Mouse (Mus musculus): ENCODE data around the gene Mlph. TPM values are rescaled to one million over a fixed set of nuclear protein-coding genes. Genes with fewer than 3 reads are reported as not detected.

The Mlph gene
- total and polyA plus RNA-seq, 2 experiments from 2014 or later: 0.04 to 0.12 TPM

GRCm38 (mm10) chr1:90997136-90997535 is 82.3 kb downstream of the Mlph start:
- Histone ChIP-seq H3K4me3 (ENCODE audit: low read depth, low read length) (no peak overlapping the region), H3K4me1 (ENCODE audit: control insufficient read depth, insufficient read depth) (peaks cover 26% of the 10 kb centered on the region), H3K4me2 (ENCODE audit: low read depth, low read length) (no peak overlapping the region), H3K9ac (replicated peaks; ENCODE audit: low read depth, low read length) (no peak overlapping the region), H3K27ac (ENCODE audit: low read depth) (no peak overlapping the region), H3K27me3 (ENCODE audit: control insufficient read depth, insufficient read depth, low read length) (no peaks in the 10 kb centered on the region), H3K36me3 (replicated peaks; ENCODE audit: control insufficient read depth, insufficient read depth, low read length) (no peaks in the 10 kb centered on the region), H3K9me3 (replicated peaks; ENCODE audit: control insufficient read depth, low read length) (no peaks in the 10 kb centered on the region; the same call in 1 of the 2 replicates)
- ATAC-seq (ENCODE audit: insufficient read depth, low read depth): no peak
- WGBS: 40% methylated on average over 4 of the region's 4 CpGs
- TF ChIP-seq CTCF (IDR thresholded peaks at IDR 0.05; ENCODE audit: low read depth) (no peak), EP300 (IDR thresholded peaks at IDR 0.05; ENCODE audit: low read depth) (no peak)
- DNase-seq (ENCODE audit: low spot score): no peak

GRCm38 (mm10) chr1:90997641-90998040 is 82.8 kb downstream of the Mlph start:
- TF ChIP-seq CTCF (IDR thresholded peaks at IDR 0.05; ENCODE audit: low read depth) (no peak), EP300 (IDR thresholded peaks at IDR 0.05; ENCODE audit: low read depth) (no peak)
- no peak for DNase-seq (ENCODE audit: low spot score)
- WGBS: 68% methylated on average over 5 of the region's 5 CpGs

GRCm38 (mm10) chr1:90998268-90998890 is 83.5 kb downstream of the Mlph start, which contains the start of gene Lrrfip1:
Gene Lrrfip1 (plus strand): TSS chr1:90998737.
- Histone ChIP-seq H3K27me3 (ENCODE audit: control insufficient read depth, insufficient read depth, low read length) (no peaks in the 10 kb centered on the region), H3K4me3 (ENCODE audit: low read depth, low read length) (peak within 1 kb of the TSS; percentile 98), H3K9me3 (replicated peaks; ENCODE audit: control insufficient read depth, low read length) (no peaks in the 10 kb centered on the region; the same call in 1 of the 2 replicates), H3K4me1 (ENCODE audit: control insufficient read depth, insufficient read depth) (peaks cover 38% of the 10 kb centered on the region), H3K4me2 (ENCODE audit: low read depth, low read length) (peak within 1 kb of the TSS; percentile 92), H3K27ac (ENCODE audit: low read depth) (peak within 1 kb of the TSS; percentile 98), H3K36me3 (replicated peaks; ENCODE audit: control insufficient read depth, insufficient read depth, low read length) (no peaks in the 10 kb centered on the region), H3K9ac (replicated peaks; ENCODE audit: low read depth, low read length) (peak within 1 kb of the TSS; percentile 99)
- no peak for DNase-seq (ENCODE audit: low spot score)
- peak; percentile 69 for ATAC-seq (ENCODE audit: insufficient read depth, low read depth)
- 1% methylated on average over 59 of the region's 59 CpGs for WGBS
- no peak for TF ChIP-seq EP300 (IDR thresholded peaks at IDR 0.05; ENCODE audit: low read depth)
- no peak for TF ChIP-seq CTCF (IDR thresholded peaks at IDR 0.05; ENCODE audit: low read depth)

More at GRCm38 (mm10) chr1:90997641-90998040, 82.8 kb downstream of the Mlph start:
- H3K9me3 ChIP-seq (replicated peaks; ENCODE audit: control insufficient read depth, low read length): no peaks in the 10 kb centered on the region; the same call in 1 of the 2 replicates
- H3K27me3 ChIP-seq (ENCODE audit: control insufficient read depth, insufficient read depth, low read length): no peaks in the 10 kb centered on the region
- H3K27ac ChIP-seq (ENCODE audit: low read depth): peak overlapping the region; percentile 98
- H3K4me2 ChIP-seq (ENCODE audit: low read depth, low read length): peak overlapping the region; percentile 92; the same call in 1 of the 2 replicates
- peak overlapping the region; percentile 98; the same call in 1 of the 2 replicates for H3K4me3 ChIP-seq (ENCODE audit: low read depth, low read length)
- ATAC-seq (ENCODE audit: insufficient read depth, low read depth): no peak
- H3K4me1 ChIP-seq (ENCODE audit: control insufficient read depth, insufficient read depth): peaks cover 31% of the 10 kb centered on the region
- no peak overlapping the region for H3K9ac ChIP-seq (replicated peaks; ENCODE audit: low read depth, low read length)
- no peaks in the 10 kb centered on the region for H3K36me3 ChIP-seq (replicated peaks; ENCODE audit: control insufficient read depth, insufficient read depth, low read length)

GRCm38 (mm10) chr1:90998891-90999611 is 84.2 kb downstream of the Mlph start:
- H3K4me2 ChIP-seq (ENCODE audit: low read depth, low read length): peak overlapping the region; percentile 92
- WGBS: under 1% methylated on average over 38 of the region's 41 CpGs
- DNase-seq (ENCODE audit: low spot score) (peak; percentile 36), ATAC-seq (ENCODE audit: insufficient read depth, low read depth) (peak; percentile 47)
- H3K9ac ChIP-seq (replicated peaks; ENCODE audit: low read depth, low read length): peak overlapping the region; percentile 99
- no peaks in the 10 kb centered on the region; the same call in 1 of the 2 replicates for H3K9me3 ChIP-seq (replicated peaks; ENCODE audit: control insufficient read depth, low read length)
- H3K4me3 ChIP-seq (ENCODE audit: low read depth, low read length): peak overlapping the region; percentile 98
- H3K4me1 ChIP-seq (ENCODE audit: control insufficient read depth, insufficient read depth): peaks cover 45% of the 10 kb centered on the region
- no peaks in the 10 kb centered on the region for H3K27me3 ChIP-seq (ENCODE audit: control insufficient read depth, insufficient read depth, low read length)
- peak overlapping the region; percentile 98 for H3K27ac ChIP-seq (ENCODE audit: low read depth)
- no peak for TF ChIP-seq CTCF (IDR thresholded peaks at IDR 0.05; ENCODE audit: low read depth)
- no peak for TF ChIP-seq EP300 (IDR thresholded peaks at IDR 0.05; ENCODE audit: low read depth)
- no peaks in the 10 kb centered on the region; the same call in 1 of the 2 replicates for H3K36me3 ChIP-seq (replicated peaks; ENCODE audit: control insufficient read depth, insufficient read depth, low read length)

GRCm38 (mm10) chr1:90999911-91000601 is 85.2 kb downstream of the Mlph start:
- TF ChIP-seq CTCF (IDR thresholded peaks at IDR 0.05; ENCODE audit: low read depth): 0 out of 2 replicates have a peak, but pooled peaks have one; percentile 12
- peak; percentile 42; the same call in 1 of the 2 replicates for TF ChIP-seq EP300 (IDR thresholded peaks at IDR 0.05; ENCODE audit: low read depth)
- Histone ChIP-seq H3K4me3 (ENCODE audit: low read depth, low read length) (peak overlapping the region; percentile 98), H3K27ac (ENCODE audit: low read depth) (peak overlapping the region; percentile 98), H3K27me3 (ENCODE audit: control insufficient read depth, insufficient read depth, low read length) (no peaks in the 10 kb centered on the region), H3K9me3 (replicated peaks; ENCODE audit: control insufficient read depth, low read length) (no peaks in the 10 kb centered on the region; the same call in 1 of the 2 replicates), H3K4me2 (ENCODE audit: low read depth, low read length) (peak overlapping the region; percentile 92), H3K36me3 (replicated peaks; ENCODE audit: control insufficient read depth, insufficient read depth, low read length) (no peaks in the 10 kb centered on the region; the same call in 1 of the 2 replicates), H3K9ac (replicated peaks; ENCODE audit: low read depth, low read length) (peak overlapping the region; percentile 99), H3K4me1 (ENCODE audit: control insufficient read depth, insufficient read depth) (peaks cover 54% of the 10 kb centered on the region)
- peak; percentile 73 for ATAC-seq (ENCODE audit: insufficient read depth, low read depth)
- peak; percentile 89 for DNase-seq (ENCODE audit: low spot score)
- 25% methylated on average over 10 of the region's 10 CpGs for WGBS

Other genes starting within 250 kb of the Mlph start
- gene Col6a3, start 71.1 kb upstream of the Mlph start, total RNA-seq (2014; rRNA removed; ENCODE audit: low replicate concordance): 81.7 and 110 TPM in 2 replicates
- 14.2 and 15.1 TPM in 2 replicates for gene Col6a3, start 71.1 kb upstream of the Mlph start, polyA plus RNA-seq (2015; fragmentation: Nextera tagmentation; extraction: Ambion mirVana)
- not detected in 2 replicates for gene Prlh, start 38.0 kb downstream of the Mlph start, total RNA-seq (2014; rRNA removed; ENCODE audit: low replicate concordance)
- not detected in 2 replicates for gene Prlh, start 38.0 kb downstream of the Mlph start, polyA plus RNA-seq (2015; fragmentation: Nextera tagmentation; extraction: Ambion mirVana)
- 7.1 and 8.4 TPM in 2 replicates for gene Rab17, start 54.6 kb downstream of the Mlph start, total RNA-seq (2014; rRNA removed; ENCODE audit: low replicate concordance)
- 5.1 and 5.6 TPM in 2 replicates for gene Rab17, start 54.6 kb downstream of the Mlph start, polyA plus RNA-seq (2015; fragmentation: Nextera tagmentation; extraction: Ambion mirVana)
- gene Lrrfip1, start 83.7 kb downstream of the Mlph start, total RNA-seq (2014; rRNA removed; ENCODE audit: low replicate concordance): 120 and 135 TPM in 2 replicates
- 140 and 168 TPM in 2 replicates for gene Lrrfip1, start 83.7 kb downstream of the Mlph start, polyA plus RNA-seq (2015; fragmentation: Nextera tagmentation; extraction: Ambion mirVana)
- gene Rbm44, start 230.0 kb downstream of the Mlph start, total RNA-seq (2014; rRNA removed; ENCODE audit: low replicate concordance): 0.04 and 4.4 TPM in 2 replicates
- gene Rbm44, start 230.0 kb downstream of the Mlph start, polyA plus RNA-seq (2015; fragmentation: Nextera tagmentation; extraction: Ambion mirVana): 0.71 and 0.97 TPM in 2 replicates